Comparison of ENCODE assay signal across 8 mouse cellular contexts in the genomic region with DNA sequence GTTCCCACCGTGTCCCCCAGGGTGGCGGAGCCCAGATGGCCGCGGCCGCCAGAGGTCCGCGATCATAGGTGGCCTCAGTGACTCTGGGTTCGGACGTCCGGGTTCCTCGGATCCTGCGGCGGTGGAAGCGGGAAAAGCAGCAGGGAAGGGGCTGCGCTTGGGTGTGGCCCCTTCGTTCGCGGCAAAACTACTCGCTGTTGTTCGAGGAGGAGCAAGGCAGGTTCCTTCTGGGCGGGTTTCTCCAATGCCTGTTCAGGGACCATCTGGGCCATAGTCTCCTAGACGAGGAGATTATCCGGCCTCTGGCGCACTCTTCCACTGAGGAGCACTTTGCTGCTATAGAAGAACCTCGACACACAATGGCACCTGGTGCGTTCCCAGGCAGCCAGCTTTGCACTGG. TPM values are rescaled to one million over a fixed set of nuclear protein-coding genes. Genes with fewer than 3 reads are reported as not detected.
DNase-seq lines count a peak whose midpoint lies in the region; ATAC-seq lines count a peak whose summit lies in the region.
"Had no signal": no experiment of that assay in that cellular context is flagged by ENCODE, and none has a peak within 500 bp of the region (broad histone marks: within the 10 kb centered on the region; RNA-seq: fewer than 3 reads in every experiment).

No protein-coding gene starts in this region.

- DNase-seq in kidney, postnatal 36 days: no peak
- peak; percentile 50 for DNase-seq in embryo, embryonic 11 days
- DNase-seq in layer of hippocampus, postnatal 25 days (ENCODE audit: extremely low spot score in 1 of 2, low spot score in 1 of 2): no peak
- DNase-seq in right cerebral cortex, postnatal 10 days (ENCODE audit: low spot score in 2 of 2): no peak

- H3K4me2 ChIP-seq in kidney, embryonic 16.5 days (replicated peaks; ENCODE audit: low read depth, low read length): peak overlapping the region; percentile 30; the same call in 1 of the 2 replicates
- no peak overlapping the region for H3K4me2 ChIP-seq in hindbrain, embryonic 13.5 days
- 0 out of 2 replicates have a peak overlapping the region, but pooled peaks have one; percentile 6 for H3K4me2 ChIP-seq in midbrain, embryonic 15.5 days

- peak overlapping the region; percentile 18 for H3K4me3 ChIP-seq in kidney, embryonic 16.5 days (ENCODE audit: low read length)
- peak overlapping the region; percentile 9; the same call in 1 of the 2 replicates for H3K4me3 ChIP-seq in hindbrain, embryonic 13.5 days
- H3K4me3 ChIP-seq in midbrain, embryonic 15.5 days: 0 out of 2 replicates have a peak overlapping the region, but pooled peaks have one; percentile 1

- ATAC-seq in kidney, embryonic 16.5 days (ENCODE audit: low FRiP score, low TSS enrichment): no peak
- no peak for ATAC-seq in hindbrain, embryonic 13.5 days (ENCODE audit: low FRiP score)
- no peak for ATAC-seq in midbrain, embryonic 15.5 days (replicated peaks)

- under 1% methylated on average over 26 of the region's 26 CpGs for WGBS in kidney, embryonic 16.5 days
- under 1% methylated on average over 26 of the region's 26 CpGs for WGBS in hindbrain, embryonic 13.5 days
- 1% methylated on average over 26 of the region's 26 CpGs for WGBS in midbrain, embryonic 15.5 days

- peaks cover 13% of the 10 kb centered on the region for H3K4me1 ChIP-seq in kidney, embryonic 16.5 days (ENCODE audit: insufficient read depth, low read length)
- peaks cover 15% of the 10 kb centered on the region for H3K4me1 ChIP-seq in hindbrain, embryonic 13.5 days (replicated peaks)
- peaks cover 12% of the 10 kb centered on the region for H3K4me1 ChIP-seq in midbrain, embryonic 15.5 days

- H3K9ac ChIP-seq in kidney, embryonic 16.5 days (replicated peaks; ENCODE audit: low read length): no peak overlapping the region
- no peak overlapping the region for H3K9ac ChIP-seq in hindbrain, embryonic 13.5 days
- no peak overlapping the region for H3K9ac ChIP-seq in midbrain, embryonic 15.5 days

- peaks cover 87% of the 10 kb centered on the region for H3K27me3 ChIP-seq in kidney, embryonic 16.5 days (ENCODE audit: insufficient read depth, low read length)
- H3K27me3 ChIP-seq in hindbrain, embryonic 13.5 days: peaks cover 95% of the 10 kb centered on the region
- H3K27me3 ChIP-seq in midbrain, embryonic 15.5 days (replicated peaks): peaks cover 87% of the 10 kb centered on the region

- peaks cover 3% of the 10 kb centered on the region; the same call in 1 of the 2 replicates for H3K9me3 ChIP-seq in kidney, embryonic 16.5 days (ENCODE audit: low read length)
- H3K9me3 ChIP-seq in hindbrain, embryonic 13.5 days: no peaks in the 10 kb centered on the region
- no peaks in the 10 kb centered on the region for H3K9me3 ChIP-seq in midbrain, embryonic 15.5 days

- H3K36me3 ChIP-seq in kidney, embryonic 16.5 days (ENCODE audit: insufficient read depth, low read length): no peaks in the 10 kb centered on the region
- H3K36me3 ChIP-seq in hindbrain, embryonic 13.5 days: no peaks in the 10 kb centered on the region
- no peaks in the 10 kb centered on the region for H3K36me3 ChIP-seq in midbrain, embryonic 15.5 days (replicated peaks)

- no peak overlapping the region for H3K27ac ChIP-seq in kidney, embryonic 16.5 days (ENCODE audit: low read length)
- H3K27ac ChIP-seq in hindbrain, embryonic 13.5 days: no peak overlapping the region
- H3K27ac ChIP-seq in midbrain, embryonic 15.5 days: no peak overlapping the region
- H3K27ac ChIP-seq: kidney, postnatal 0 days had no signal

RNA-seq across cellular contexts. Expression of gene BC107364, which starts 47.7 kb away (rescaled TPM):
- polyA plus RNA-seq in kidney, embryonic 16.5 days (2015; fragmentation: Nextera tagmentation; extraction: Ambion mirVana): 0.25 TPM in 1 of 2 replicates, not detected in the other
- polyA plus RNA-seq in hindbrain, embryonic 13.5 days (2015; fragmentation: Nextera tagmentation; extraction: Ambion mirVana): not detected in 2 replicates
- polyA plus RNA-seq in midbrain, embryonic 15.5 days (2015; fragmentation: Nextera tagmentation; extraction: Ambion mirVana): not detected in 2 replicates
- total RNA-seq in layer of hippocampus, postnatal 25 days (2021): not detected
